Mouse (Mus musculus): ENCODE results near the gene Nme7. TPM values are rescaled to one million over a fixed set of nuclear protein-coding genes. Genes with fewer than 3 reads are reported as not detected.

Gene Nme7
- polyA plus RNA-seq, 1 experiment from 2014 or later, result 7.6 TPM

DNA sequence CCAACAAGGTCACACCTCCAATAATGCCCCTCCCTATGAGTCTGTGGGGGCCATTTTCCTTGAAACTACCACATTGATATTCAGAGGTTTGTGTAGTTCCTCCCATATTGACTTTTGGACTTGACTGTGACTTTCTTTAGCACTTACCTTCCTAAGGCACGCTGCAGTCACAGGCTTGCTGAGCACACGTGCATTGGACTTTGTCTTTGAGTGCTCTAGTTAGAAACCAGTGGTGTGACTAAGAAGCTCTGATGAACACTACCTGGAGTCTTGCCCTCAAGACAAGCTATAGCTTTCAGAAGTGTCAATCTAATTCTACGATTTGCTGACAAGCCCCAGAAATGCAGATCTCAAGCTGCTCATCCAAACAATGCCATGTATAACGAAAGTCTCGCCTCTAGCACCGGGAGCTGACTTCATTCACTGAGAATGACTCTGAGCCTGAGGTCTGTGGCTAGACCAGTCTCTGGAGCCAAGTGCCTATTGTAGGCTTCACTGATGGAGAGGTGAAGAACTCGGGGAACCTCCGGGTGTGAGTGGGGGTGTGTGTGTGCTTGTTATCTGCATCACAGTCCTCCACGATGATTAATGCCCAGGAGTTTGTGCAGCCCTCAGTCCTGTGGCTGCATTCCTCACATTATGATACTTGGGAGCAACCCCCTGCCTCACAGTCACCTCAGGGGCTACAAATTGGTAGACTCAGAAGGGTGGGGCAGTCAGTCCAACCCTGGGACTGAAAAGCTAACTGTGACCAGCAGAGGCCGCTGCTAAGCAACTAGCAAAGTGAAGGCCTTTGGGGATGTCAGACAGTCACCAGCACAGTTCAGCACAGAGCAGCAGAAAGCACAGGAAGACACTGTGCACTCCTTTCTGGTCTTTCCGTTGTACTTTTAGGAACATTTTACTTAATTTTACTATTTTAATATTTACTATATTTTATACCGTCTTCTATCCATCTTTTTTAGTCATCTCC is 62.5 kb downstream of the Nme7 start:
- 73% methylated on average over 12 of the region's 12 CpGs for WGBS (ENCODE audit: insufficient replicate concordance)
- TF ChIP-seq CTCF (IDR thresholded peaks at IDR 0.05; ENCODE audit: low read depth) (peak; percentile 91), EP300 (IDR thresholded peaks at IDR 0.05; ENCODE audit: low read depth) (no peak)
- H3K9ac ChIP-seq (replicated peaks), result no peak overlapping the region
- no peak overlapping the region for H3K4me2 ChIP-seq (ENCODE audit: low read depth, low read length)
- H3K4me1 ChIP-seq (ENCODE audit: insufficient read depth), result no peaks in the 10 kb centered on the region
- H3K4me3 ChIP-seq (ENCODE audit: low read depth, low read length), result no peak overlapping the region
- H3K36me3 ChIP-seq (replicated peaks; ENCODE audit: insufficient read depth, low read length), result no peaks in the 10 kb centered on the region
- no peak overlapping the region for H3K27ac ChIP-seq (ENCODE audit: low read depth)
- ATAC-seq (peak; percentile 76), DNase-seq (peak; percentile 81)
- H3K9me3 ChIP-seq (ENCODE audit: low read length), result no peaks in the 10 kb centered on the region
- H3K27me3 ChIP-seq (ENCODE audit: insufficient read depth, low read length), result no peaks in the 10 kb centered on the region

- DNase-seq, result no peak
- no peak overlapping the region for H3K4me2 ChIP-seq (ENCODE audit: low read depth, low read length)
- H3K27me3 ChIP-seq (ENCODE audit: insufficient read depth, low read length), result no peaks in the 10 kb centered on the region
- TF ChIP-seq CTCF (IDR thresholded peaks at IDR 0.05; ENCODE audit: low read depth) (no peak), EP300 (IDR thresholded peaks at IDR 0.05; ENCODE audit: low read depth) (no peak)
- ATAC-seq, result no peak
- H3K9me3 ChIP-seq (ENCODE audit: low read length), result no peaks in the 10 kb centered on the region
- no peak overlapping the region for H3K27ac ChIP-seq (ENCODE audit: low read depth)
- H3K4me3 ChIP-seq (ENCODE audit: low read depth, low read length), result no peak overlapping the region
- WGBS (ENCODE audit: insufficient replicate concordance), result 76% methylated on average over 4 of the region's 4 CpGs
- no peaks in the 10 kb centered on the region for H3K4me1 ChIP-seq (ENCODE audit: insufficient read depth)
- H3K36me3 ChIP-seq (replicated peaks; ENCODE audit: insufficient read depth, low read length), result no peaks in the 10 kb centered on the region
- no peak overlapping the region for H3K9ac ChIP-seq (replicated peaks)
Measured at GRCm38 (mm10) chr1:164368152-164368551, 64.2 kb downstream of the Nme7 start.

- DNase-seq (no peak), ATAC-seq (peak; percentile 19; the same call in 1 of the 2 replicates)
- no peaks in the 10 kb centered on the region for H3K27me3 ChIP-seq (ENCODE audit: insufficient read depth, low read length)
- H3K27ac ChIP-seq (ENCODE audit: low read depth), result no peak overlapping the region
- H3K9me3 ChIP-seq (ENCODE audit: low read length), result no peaks in the 10 kb centered on the region
- no peak for TF ChIP-seq EP300 (IDR thresholded peaks at IDR 0.05; ENCODE audit: low read depth)
- TF ChIP-seq CTCF (IDR thresholded peaks at IDR 0.05; ENCODE audit: low read depth), result no peak
- 58% methylated on average over 2 of the region's 2 CpGs for WGBS (ENCODE audit: insufficient replicate concordance)
- H3K36me3 ChIP-seq (replicated peaks; ENCODE audit: insufficient read depth, low read length), result no peaks in the 10 kb centered on the region
- H3K9ac ChIP-seq (replicated peaks), result no peak overlapping the region
- no peak overlapping the region for H3K4me2 ChIP-seq (ENCODE audit: low read depth, low read length)
- H3K4me3 ChIP-seq (ENCODE audit: low read depth, low read length), result no peak overlapping the region
- H3K4me1 ChIP-seq (ENCODE audit: insufficient read depth), result no peaks in the 10 kb centered on the region
Measured at GRCm38 (mm10) chr1:164369781-164370180, 65.9 kb downstream of the Nme7 start.

DNA sequence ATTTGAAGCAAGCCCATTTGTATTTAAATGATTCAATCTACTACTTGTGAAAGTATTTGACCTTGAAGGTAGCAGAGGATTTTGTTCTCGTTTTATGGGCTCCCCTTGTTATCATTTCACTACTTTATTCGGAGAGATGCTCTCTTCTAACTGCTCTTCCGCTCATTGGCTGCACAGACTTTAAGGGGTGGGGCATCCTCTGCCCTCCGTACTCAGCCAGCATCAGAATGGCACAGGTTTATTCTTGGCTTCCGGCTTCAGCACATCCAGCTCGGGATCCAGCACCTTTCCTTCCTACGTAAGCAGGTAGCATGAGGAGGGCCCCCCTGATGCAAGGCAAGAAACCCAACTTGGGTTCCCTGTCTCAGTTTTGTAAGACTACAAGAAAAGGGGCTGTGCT is 69.1 kb downstream of the Nme7 start:
- H3K9me3 ChIP-seq (ENCODE audit: low read length), result no peaks in the 10 kb centered on the region
- H3K27ac ChIP-seq (ENCODE audit: low read depth), result no peak overlapping the region
- no peaks in the 10 kb centered on the region for H3K36me3 ChIP-seq (replicated peaks; ENCODE audit: insufficient read depth, low read length)
- WGBS (ENCODE audit: insufficient replicate concordance), result 79% methylated on average over 7 of the region's 7 CpGs
- no peak overlapping the region for H3K9ac ChIP-seq (replicated peaks)
- no peaks in the 10 kb centered on the region for H3K27me3 ChIP-seq (ENCODE audit: insufficient read depth, low read length)
- TF ChIP-seq CTCF (IDR thresholded peaks at IDR 0.05; ENCODE audit: low read depth) (no peak), EP300 (IDR thresholded peaks at IDR 0.05; ENCODE audit: low read depth) (no peak)
- ATAC-seq (no peak), DNase-seq (no peak)
- H3K4me3 ChIP-seq (ENCODE audit: low read depth, low read length), result no peak overlapping the region
- H3K4me1 ChIP-seq (ENCODE audit: insufficient read depth), result no peaks in the 10 kb centered on the region
- no peak overlapping the region for H3K4me2 ChIP-seq (ENCODE audit: low read depth, low read length)

DNA sequence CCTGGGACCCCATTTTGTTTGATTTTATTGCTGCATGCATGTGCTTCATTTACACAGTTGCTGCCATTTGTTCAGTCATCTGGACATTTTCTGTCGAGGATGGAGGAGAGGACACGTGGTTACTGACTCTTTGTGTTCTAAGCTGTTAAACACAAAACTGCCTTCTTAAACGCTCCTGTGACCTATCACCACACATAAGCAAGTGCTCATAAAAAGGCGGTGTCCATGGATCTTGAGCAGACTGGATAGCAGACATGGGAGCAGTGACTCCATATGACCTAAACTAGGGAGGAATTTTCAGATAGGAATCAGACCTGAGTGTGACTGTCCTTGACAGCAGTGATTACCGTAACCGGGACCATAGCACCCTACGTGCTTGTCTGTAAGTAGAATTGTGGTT is 70.1 kb downstream of the Nme7 start:
- TF ChIP-seq CTCF (IDR thresholded peaks at IDR 0.05; ENCODE audit: low read depth) (no peak), EP300 (IDR thresholded peaks at IDR 0.05; ENCODE audit: low read depth) (no peak)

GRCm38 (mm10) chr1:164375626-164376025 is 71.7 kb downstream of the Nme7 start:
- H3K4me2 ChIP-seq (ENCODE audit: low read depth, low read length), result no peak overlapping the region
- H3K27me3 ChIP-seq (ENCODE audit: insufficient read depth, low read length), result no peaks in the 10 kb centered on the region
- no peak for ATAC-seq
- 87% methylated on average over 9 of the region's 9 CpGs for WGBS (ENCODE audit: insufficient replicate concordance)
- H3K9me3 ChIP-seq (ENCODE audit: low read length), result no peaks in the 10 kb centered on the region
- H3K4me3 ChIP-seq (ENCODE audit: low read depth, low read length), result no peak overlapping the region
- no peaks in the 10 kb centered on the region for H3K4me1 ChIP-seq (ENCODE audit: insufficient read depth)
- H3K36me3 ChIP-seq (replicated peaks; ENCODE audit: insufficient read depth, low read length), result no peaks in the 10 kb centered on the region
- no peak for TF ChIP-seq EP300 (IDR thresholded peaks at IDR 0.05; ENCODE audit: low read depth)
- no peak for TF ChIP-seq CTCF (IDR thresholded peaks at IDR 0.05; ENCODE audit: low read depth)
- no peak for DNase-seq
- no peak overlapping the region for H3K27ac ChIP-seq (ENCODE audit: low read depth)
- no peak overlapping the region for H3K9ac ChIP-seq (replicated peaks)

More for the DNA sequence above, 70.1 kb downstream of the Nme7 start:
- 86% methylated on average over 7 of the region's 7 CpGs for WGBS (ENCODE audit: insufficient replicate concordance)
- Histone ChIP-seq H3K4me2 (ENCODE audit: low read depth, low read length) (no peak overlapping the region), H3K27ac (ENCODE audit: low read depth) (no peak overlapping the region), H3K36me3 (replicated peaks; ENCODE audit: insufficient read depth, low read length) (no peaks in the 10 kb centered on the region), H3K4me3 (ENCODE audit: low read depth, low read length) (no peak overlapping the region), H3K9me3 (ENCODE audit: low read length) (no peaks in the 10 kb centered on the region), H3K4me1 (ENCODE audit: insufficient read depth) (no peaks in the 10 kb centered on the region), H3K9ac (replicated peaks) (no peak overlapping the region), H3K27me3 (ENCODE audit: insufficient read depth, low read length) (no peaks in the 10 kb centered on the region)
- no peak for ATAC-seq
- DNase-seq, result no peak
